Mouse (Mus musculus) adrenal gland, postnatal 25 days (tissue): ENCODE data around the gene Errfi1. TPM values are rescaled to one million over a fixed set of nuclear protein-coding genes. Genes with fewer than 3 reads are reported as not detected.

ENCODE experiments used
- DNase-seq: peaks from one replicate; pipeline ENCODE4 v3.0.0; 2021; ENCODE audit warnings: mixed read lengths
- total RNA-seq: library from RNA; stranded (reverse); gene quantifications from 2 replicates; pipeline ENCODE4 v1.2.3, GENCODE M21; 2021

Gene Errfi1
- total RNA-seq, 1 experiment from 2014 or later, result 23.4 TPM

- no peak for DNase-seq
These were observed 61.6 kb downstream of the Errfi1 start for GRCm38 (mm10) chr4:150915181-150915906.

- no peak for DNase-seq
These were observed 63.8 kb downstream of the Errfi1 start for GRCm38 (mm10) chr4:150917336-150918027.

Other genes with a start within 250 kb of the Errfi1 start
- 0.46 and 0.67 TPM in 2 replicates for gene Slc45a1, start 201.7 kb upstream of the Errfi1 start, total RNA-seq
- 284 and 290 TPM in 2 replicates for gene Park7, start 60.5 kb downstream of the Errfi1 start, total RNA-seq
- gene Tnfrsf9, start 60.6 kb downstream of the Errfi1 start, total RNA-seq, result 0.15 TPM in 1 of 2 replicates, not detected in the other
- gene Uts2, start 143.2 kb downstream of the Errfi1 start, total RNA-seq, result not detected in 2 replicates
- 29.7 and 55.5 TPM in 2 replicates for gene Per3, start 190.7 kb downstream of the Errfi1 start, total RNA-seq
- gene Vamp3, start 204.0 kb downstream of the Errfi1 start, total RNA-seq, result 82.5 and 88.5 TPM in 2 replicates
- gene Gm13090, start 235.7 kb downstream of the Errfi1 start, total RNA-seq, result not detected in 2 replicates